Mouse (Mus musculus): ENCODE measurements around the gene Pym1. TPM values are rescaled to one million over a fixed set of nuclear protein-coding genes. Genes with fewer than 3 reads are reported as not detected.
A peak's percentile ranks its signal among the peaks of the same experiment; 100 is the strongest.

Gene Pym1
- polyA plus RNA-seq, 1 experiment from 2014 or later: 22.3 TPM

DNA sequence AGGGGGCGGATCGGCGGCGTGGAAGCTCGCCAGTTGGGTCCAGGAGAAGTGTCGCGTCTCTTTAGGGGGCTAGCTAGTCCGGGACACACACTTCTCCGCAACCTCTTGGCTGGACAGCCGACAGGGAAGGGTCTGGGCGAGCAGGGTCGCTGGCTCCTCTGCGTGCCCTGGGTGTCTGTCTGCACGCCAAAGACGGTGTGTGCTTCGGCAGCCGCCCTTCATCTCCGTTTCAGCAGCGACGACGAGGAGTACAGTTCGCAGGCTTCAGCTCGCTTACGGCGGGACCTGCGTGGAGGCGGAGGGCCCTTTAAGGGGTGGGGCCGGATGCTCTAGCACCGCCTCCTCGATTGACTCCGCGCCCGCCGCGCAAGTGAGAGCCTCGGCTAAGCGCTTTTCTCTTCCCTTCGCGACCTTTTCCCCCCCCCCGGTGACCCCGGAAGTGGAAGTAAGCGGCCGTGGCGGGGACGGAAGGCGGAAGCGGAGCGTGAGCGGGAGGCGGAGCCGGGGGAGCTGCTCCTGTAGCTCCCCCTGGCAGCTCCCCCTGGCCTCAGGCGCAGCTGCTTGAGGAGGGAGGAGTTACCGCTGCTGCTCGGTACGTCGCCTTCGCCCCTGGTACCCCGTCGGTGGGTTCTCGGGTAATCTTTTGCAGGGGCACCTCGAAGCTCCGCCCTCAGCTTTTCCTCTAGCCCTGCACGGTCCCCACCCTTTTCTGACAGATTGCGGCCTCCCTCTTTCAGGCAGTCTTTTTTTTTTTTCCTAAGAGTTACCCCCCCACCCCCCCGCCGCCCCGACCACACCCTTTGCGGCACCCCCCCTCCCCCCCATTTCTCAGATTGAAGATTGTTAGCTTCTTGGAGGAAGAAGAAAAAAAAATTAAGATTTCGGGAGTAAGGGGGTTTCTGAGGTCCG lies 57.7 kb downstream of the Pym1 start:
- peaks cover 16% of the 10 kb centered on the region; the same call in 1 of the 2 replicates for H3K4me1 ChIP-seq (replicated peaks; ENCODE audit: control insufficient read depth, insufficient read depth, low read length)
- peak overlapping the region; percentile 95 for H3K27ac ChIP-seq (ENCODE audit: low read depth, low read length)
- peak overlapping the region; percentile 78 for H3K9ac ChIP-seq (ENCODE audit: low read depth, low read length)
- no peaks in the 10 kb centered on the region for H3K27me3 ChIP-seq (replicated peaks; ENCODE audit: control insufficient read depth, insufficient read depth, low read length)
- WGBS: under 1% methylated on average over 60 of the region's 70 CpGs
- H3K4me3 ChIP-seq (ENCODE audit: low read depth, low read length): peak overlapping the region; percentile 81
- peak; percentile 96 for ATAC-seq
- H3K9me3 ChIP-seq (ENCODE audit: control insufficient read depth): no peaks in the 10 kb centered on the region
- H3K36me3 ChIP-seq (ENCODE audit: control insufficient read depth, insufficient read depth): peaks cover 28% of the 10 kb centered on the region
- peak; percentile 57 for TF ChIP-seq CTCF (IDR thresholded peaks at IDR 0.05; ENCODE audit: low read depth)
- peak overlapping the region; percentile 97 for H3K4me2 ChIP-seq (replicated peaks; ENCODE audit: low read depth)

DNA sequence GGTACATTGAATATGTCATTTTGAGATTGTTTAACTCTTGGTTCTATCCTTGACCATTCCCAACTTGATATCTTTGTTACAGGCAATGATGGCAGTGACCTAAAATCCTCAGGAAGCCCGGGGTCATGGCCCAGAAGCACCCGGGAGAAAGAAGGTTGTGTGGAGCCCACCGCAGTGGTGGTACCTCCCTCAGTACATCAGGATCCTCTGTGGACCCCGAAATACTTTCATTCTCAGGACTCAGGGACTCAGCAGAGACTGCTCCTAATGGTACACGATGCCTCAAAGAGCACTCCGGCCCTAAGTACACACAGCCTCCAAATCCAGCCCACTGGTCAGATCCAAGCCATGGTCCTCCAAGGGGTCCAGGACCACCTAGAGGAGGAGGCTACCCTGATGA lies 58.4 kb downstream of the Pym1 start:
- H3K9me3 ChIP-seq (ENCODE audit: control insufficient read depth): no peaks in the 10 kb centered on the region
- H3K27me3 ChIP-seq (replicated peaks; ENCODE audit: control insufficient read depth, insufficient read depth, low read length): no peaks in the 10 kb centered on the region
- peaks cover 16% of the 10 kb centered on the region; the same call in 1 of the 2 replicates for H3K4me1 ChIP-seq (replicated peaks; ENCODE audit: control insufficient read depth, insufficient read depth, low read length)
- 40% methylated on average over 6 of the region's 6 CpGs for whole genome bisulfite sequencing
- peak overlapping the region; percentile 81 for H3K4me3 ChIP-seq (ENCODE audit: low read depth, low read length)
- H3K36me3 ChIP-seq (ENCODE audit: control insufficient read depth, insufficient read depth): peaks cover 22% of the 10 kb centered on the region; the same call in 1 of the 2 replicates
- TF ChIP-seq CTCF (IDR thresholded peaks at IDR 0.05; ENCODE audit: low read depth): no peak
- ATAC-seq: no peak
- no peak overlapping the region for H3K27ac ChIP-seq (ENCODE audit: low read depth, low read length)
- peak overlapping the region; percentile 78 for H3K9ac ChIP-seq (ENCODE audit: low read depth, low read length)
- H3K4me2 ChIP-seq (replicated peaks; ENCODE audit: low read depth): peak overlapping the region; percentile 97

GRCm38 (mm10) chr10:128807018-128807417 lies 59.3 kb downstream of the Pym1 start:
- H3K4me3 ChIP-seq (ENCODE audit: low read depth, low read length): peak overlapping the region; percentile 5; the same call in 1 of the 2 replicates
- H3K9me3 ChIP-seq (ENCODE audit: control insufficient read depth): no peaks in the 10 kb centered on the region
- peaks cover 19% of the 10 kb centered on the region; the same call in 1 of the 2 replicates for H3K36me3 ChIP-seq (ENCODE audit: control insufficient read depth, insufficient read depth)
- TF ChIP-seq CTCF (IDR thresholded peaks at IDR 0.05; ENCODE audit: low read depth): no peak
- WGBS: 84% methylated on average over 8 of the region's 8 CpGs
- no peaks in the 10 kb centered on the region for H3K27me3 ChIP-seq (replicated peaks; ENCODE audit: control insufficient read depth, insufficient read depth, low read length)
- H3K9ac ChIP-seq (ENCODE audit: low read depth, low read length): peak overlapping the region; percentile 78; the same call in 1 of the 2 replicates
- peak overlapping the region; percentile 97 for H3K4me2 ChIP-seq (replicated peaks; ENCODE audit: low read depth)
- no peak for ATAC-seq
- H3K4me1 ChIP-seq (replicated peaks; ENCODE audit: control insufficient read depth, insufficient read depth, low read length): peaks cover 16% of the 10 kb centered on the region; the same call in 1 of the 2 replicates
- no peak overlapping the region for H3K27ac ChIP-seq (ENCODE audit: low read depth, low read length)

Other genes starting within 250 kb of the Pym1 start
- 1.3 and 1.8 TPM in 2 replicates for gene Myl6b, start 249.2 kb upstream of the Pym1 start, polyA plus RNA-seq (2015; fragmentation: Nextera tagmentation; extraction: Ambion mirVana)
- gene Esyt1, start 222.0 kb upstream of the Pym1 start, polyA plus RNA-seq (2015; fragmentation: Nextera tagmentation; extraction: Ambion mirVana): 11.7 and 12.5 TPM in 2 replicates
- gene Zc3h10, start 200.1 kb upstream of the Pym1 start, polyA plus RNA-seq (2015; fragmentation: Nextera tagmentation; extraction: Ambion mirVana): 10.0 and 10.4 TPM in 2 replicates
- 2,426 and 2,428 TPM in 2 replicates for gene Rpl41, start 198.6 kb upstream of the Pym1 start, polyA plus RNA-seq (2015; fragmentation: Nextera tagmentation; extraction: Ambion mirVana)
- gene Pa2g4, start 181.9 kb upstream of the Pym1 start, polyA plus RNA-seq (2015; fragmentation: Nextera tagmentation; extraction: Ambion mirVana): 65.3 and 66.8 TPM in 2 replicates
- gene Erbb3, start 158.2 kb upstream of the Pym1 start, polyA plus RNA-seq (2015; fragmentation: Nextera tagmentation; extraction: Ambion mirVana): 22.3 and 23.8 TPM in 2 replicates
- 519 and 548 TPM in 2 replicates for gene Rps26, start 121.1 kb upstream of the Pym1 start, polyA plus RNA-seq (2015; fragmentation: Nextera tagmentation; extraction: Ambion mirVana)
- gene Ikzf4, start 101.9 kb upstream of the Pym1 start, polyA plus RNA-seq (2015; fragmentation: Nextera tagmentation; extraction: Ambion mirVana): 0.95 and 1.7 TPM in 2 replicates
- gene Suox, start 73.8 kb upstream of the Pym1 start, polyA plus RNA-seq (2015; fragmentation: Nextera tagmentation; extraction: Ambion mirVana): 5.1 and 5.4 TPM in 2 replicates
- 35.9 and 37.8 TPM in 2 replicates for gene Rab5b, start 51.6 kb upstream of the Pym1 start, polyA plus RNA-seq (2015; fragmentation: Nextera tagmentation; extraction: Ambion mirVana)
- gene Pmel, start 43.7 kb upstream of the Pym1 start, polyA plus RNA-seq (2015; fragmentation: Nextera tagmentation; extraction: Ambion mirVana): 0.55 and 0.86 TPM in 2 replicates
- 23.3 and 24.1 TPM in 2 replicates for gene Cdk2, start 42.9 kb upstream of the Pym1 start, polyA plus RNA-seq (2015; fragmentation: Nextera tagmentation; extraction: Ambion mirVana)
- 7.1 and 8.2 TPM in 2 replicates for gene Dgka, start 3.0 kb upstream of the Pym1 start, polyA plus RNA-seq (2015; fragmentation: Nextera tagmentation; extraction: Ambion mirVana)
- 0.97 and 1.4 TPM in 2 replicates for gene Mmp19, start 43.0 kb downstream of the Pym1 start, polyA plus RNA-seq (2015; fragmentation: Nextera tagmentation; extraction: Ambion mirVana)
- 28.2 and 31.8 TPM in 2 replicates for gene Dnajc14, start 56.2 kb downstream of the Pym1 start, polyA plus RNA-seq (2015; fragmentation: Nextera tagmentation; extraction: Ambion mirVana)
- 5.1 and 5.7 TPM in 2 replicates for gene Tmem198b, start 56.5 kb downstream of the Pym1 start, polyA plus RNA-seq (2015; fragmentation: Nextera tagmentation; extraction: Ambion mirVana)
- gene Sarnp, start 69.4 kb downstream of the Pym1 start, polyA plus RNA-seq (2015; fragmentation: Nextera tagmentation; extraction: Ambion mirVana): 90.3 and 92.1 TPM in 2 replicates
- 70.2 and 70.4 TPM in 2 replicates for gene Ormdl2, start 73.8 kb downstream of the Pym1 start, polyA plus RNA-seq (2015; fragmentation: Nextera tagmentation; extraction: Ambion mirVana)
- gene Gdf11, start 143.8 kb downstream of the Pym1 start, polyA plus RNA-seq (2015; fragmentation: Nextera tagmentation; extraction: Ambion mirVana): 0.99 and 1.6 TPM in 2 replicates
- gene Cd63, start 153.1 kb downstream of the Pym1 start, polyA plus RNA-seq (2015; fragmentation: Nextera tagmentation; extraction: Ambion mirVana): 939 and 945 TPM in 2 replicates
- 12.4 and 13.0 TPM in 2 replicates for gene Rdh5, start 175.0 kb downstream of the Pym1 start, polyA plus RNA-seq (2015; fragmentation: Nextera tagmentation; extraction: Ambion mirVana)
- 248 and 257 TPM in 2 replicates for gene Bloc1s1, start 176.1 kb downstream of the Pym1 start, polyA plus RNA-seq (2015; fragmentation: Nextera tagmentation; extraction: Ambion mirVana)
- 3.1 and 3.6 TPM in 2 replicates for gene Itga7, start 185.9 kb downstream of the Pym1 start, polyA plus RNA-seq (2015; fragmentation: Nextera tagmentation; extraction: Ambion mirVana)
- gene Mettl7b, start 213.1 kb downstream of the Pym1 start, polyA plus RNA-seq (2015; fragmentation: Nextera tagmentation; extraction: Ambion mirVana): 232 and 250 TPM in 2 replicates
- gene Olfr9, start 241.5 kb downstream of the Pym1 start, polyA plus RNA-seq (2015; fragmentation: Nextera tagmentation; extraction: Ambion mirVana): not detected in 2 replicates

Measured in intestine, postnatal 0 days (tissue).